Mouse (Mus musculus) adrenal gland, postnatal 4 days (tissue): ENCODE results near the gene Phkb. TPM values are rescaled to one million over a fixed set of nuclear protein-coding genes. Genes with fewer than 3 reads are reported as not detected.

Source experiments
- DNase-seq, 2 experiments: peaks; one replicate each; pipeline ENCODE4 v3.0.0; 2021 to 2022; ENCODE audit warnings: low spot score in 2 of 2, mixed read lengths in 2 of 2
- total RNA-seq, 2 experiments: library from RNA; stranded (reverse); gene quantifications; 2 replicates each; pipeline ENCODE4 v1.2.3; 2021

Gene Phkb
- total RNA-seq, 2 experiments from 2014 or later = 43.5 to 47.0 TPM

GRCm38 (mm10) chr8:86083346-86083745, 242.6 kb downstream of the Phkb start:
- no peak for DNase-seq

GRCm38 (mm10) chr8:86086791-86087190, 246.0 kb downstream of the Phkb start:
- no peak for DNase-seq

- DNase-seq = no peak
Measured at GRCm38 (mm10) chr8:86087468-86087867, 246.7 kb downstream of the Phkb start.

GRCm38 (mm10) chr8:86090666-86091065, 249.9 kb downstream of the Phkb start:
- DNase-seq = no peak

Other genes starting within 250 kb of the Phkb start
- gene Neto2, start 140.0 kb upstream of the Phkb start, total RNA-seq = 1 to 10 TPM; 6.9 to 7.0 TPM
- 10 to 100 TPM; 58.3 to 59.9 TPM for gene Itfg1, start within 50 bp of the Phkb start, total RNA-seq